Mouse (Mus musculus) G1E (cell line): Measurements from ENCODE around the gene Tnfrsf1b.
A peak's percentile ranks its signal among the peaks of the same experiment; 100 is the strongest.

Experiments
- CTCF ChIP-seq: IDR thresholded peaks from 2 replicates; pipeline ENCODE4 v1.5.1; 2012; ENCODE audit warnings: low read depth, low read length, inconsistent platforms, mixed read lengths
- GATA1 ChIP-seq: IDR thresholded peaks from 2 replicates; pipeline ENCODE4 v1.6.1; 2012; ENCODE audit warnings: borderline replicate concordance, low read length, inconsistent platforms, mixed read lengths
- GATA2 ChIP-seq: IDR thresholded peaks from 2 replicates; pipeline ENCODE4 v1.6.1; 2012; ENCODE audit warnings: low read depth, low read length, inconsistent platforms, borderline replicate concordance
- TAL1 ChIP-seq: conservative IDR thresholded peaks from 2 replicates; pipeline ENCODE4 v1.6.1; 2012; ENCODE audit warnings: low read depth, low read length, inconsistent platforms, mixed read lengths

DNA sequence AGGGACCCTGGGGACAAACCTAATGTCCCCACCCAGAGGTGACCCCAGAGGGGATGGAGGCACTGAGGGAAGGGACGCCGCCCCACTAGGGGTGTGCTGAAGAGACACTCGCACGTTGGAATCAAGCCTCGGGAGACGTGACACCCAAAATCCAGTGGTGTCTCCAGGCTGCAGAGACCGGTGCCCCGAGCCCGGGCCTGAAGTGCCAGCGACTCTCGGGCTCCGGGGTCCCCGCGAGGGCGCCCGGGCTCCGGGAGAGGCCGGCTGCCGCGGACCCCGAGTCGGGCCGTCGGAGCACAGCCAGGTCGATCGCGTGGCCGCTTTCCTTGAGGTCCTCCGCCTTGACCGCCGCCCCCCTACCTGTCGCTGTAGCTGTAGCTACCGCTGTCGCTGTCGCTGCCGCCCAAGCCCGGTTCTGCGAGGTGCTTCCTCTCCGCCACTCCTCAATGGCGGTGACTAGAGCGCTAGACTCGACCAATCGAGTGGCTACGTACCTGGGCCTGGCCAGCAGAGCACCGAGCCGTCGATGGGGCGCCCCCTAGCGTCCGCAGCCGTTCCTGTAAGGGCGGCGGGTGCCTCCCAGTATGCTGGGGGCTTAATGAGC, 52.0 kb downstream of the Tnfrsf1b start, which contains the start of gene Vps13d:
- TF ChIP-seq CTCF, result peak; percentile 86
- TF ChIP-seq GATA1, result no peak
- TF ChIP-seq TAL1, result no peak
- TF ChIP-seq GATA2, result no peak
